Mouse (Mus musculus): ENCODE measurements around the gene Rab42. TPM values are rescaled to one million over a fixed set of nuclear protein-coding genes. Genes with fewer than 3 reads are reported as not detected.
A peak's percentile ranks its signal among the peaks of the same experiment; 100 is the strongest.
"Not testable (repeated sequence)": the region's sequence is repeated elsewhere in the genome, so short reads cannot be mapped to it uniquely, and the experiment has no call there.

Gene Rab42
- polyA plus RNA-seq, 1 experiment from 2014 or later, result 2.4 TPM

DNA sequence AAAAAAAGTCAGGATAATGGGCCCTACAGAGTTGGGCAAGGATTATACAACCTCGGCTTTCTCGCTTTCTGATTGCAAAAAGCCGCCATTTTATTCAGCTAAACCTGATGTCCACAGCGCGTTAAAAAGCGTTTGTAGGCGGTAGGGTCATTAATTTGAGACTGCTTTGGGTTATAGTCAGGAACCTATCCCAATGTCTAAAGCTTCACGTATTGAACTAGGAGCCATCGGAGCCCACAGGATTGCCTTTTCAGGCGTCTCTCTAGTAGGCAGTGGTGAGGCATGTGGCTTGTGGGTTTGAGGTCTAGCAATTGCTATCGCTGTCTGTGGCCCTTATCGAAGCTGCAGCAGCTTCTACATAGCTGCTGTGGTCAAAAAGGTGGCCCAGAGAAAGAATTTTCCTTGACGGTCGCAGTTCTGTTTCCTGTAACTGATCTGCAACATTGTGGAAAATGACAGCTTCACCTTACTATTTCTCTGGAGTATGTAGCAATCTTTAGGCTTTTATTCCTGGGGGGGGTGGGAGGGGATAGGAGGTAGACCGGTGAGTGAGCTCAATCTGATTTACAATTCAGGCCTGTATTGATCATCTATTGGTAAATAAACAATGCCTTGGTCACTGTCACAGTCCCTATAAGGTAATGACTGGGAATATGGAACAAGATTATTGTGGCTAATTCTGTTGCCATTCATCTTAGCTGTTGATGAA lies 6.1 kb upstream of the Rab42 start:
- Histone ChIP-seq H3K9me3 (replicated peaks; ENCODE audit: low read length) (no peaks in the 10 kb centered on the region), H3K27ac (peak overlapping the region; percentile 77), H3K27me3 (ENCODE audit: insufficient read depth, low read length) (no peaks in the 10 kb centered on the region), H3K36me3 (ENCODE audit: insufficient read depth, low read length) (peaks cover 22% of the 10 kb centered on the region), H3K4me2 (ENCODE audit: low read length) (peak overlapping the region; percentile 90), H3K4me3 (replicated peaks; ENCODE audit: low read depth, low read length) (peak overlapping the region; percentile 74), H3K9ac (ENCODE audit: low read depth, low read length) (peak overlapping the region; percentile 75), H3K4me1 (replicated peaks; ENCODE audit: insufficient read depth, low read length) (peaks cover 5% of the 10 kb centered on the region)
- under 1% methylated on average over 15 of the region's 15 CpGs for WGBS
- no peak for TF ChIP-seq CTCF (IDR thresholded peaks at IDR 0.05; ENCODE audit: low read depth)
- ATAC-seq (replicated peaks; ENCODE audit: low FRiP score, low read depth) (no peak), DNase-seq (ENCODE audit: low spot score) (peak; percentile 56)

GRCm38 (mm10) chr4:132308437-132309139 lies 5.4 kb upstream of the Rab42 start:
- Histone ChIP-seq H3K36me3 (ENCODE audit: insufficient read depth, low read length) (peaks cover 18% of the 10 kb centered on the region), H3K27ac (peak overlapping the region; percentile 77), H3K4me3 (replicated peaks; ENCODE audit: low read depth, low read length) (peak overlapping the region; percentile 74), H3K27me3 (ENCODE audit: insufficient read depth, low read length) (no peaks in the 10 kb centered on the region), H3K9me3 (replicated peaks; ENCODE audit: low read length) (no peaks in the 10 kb centered on the region), H3K4me1 (replicated peaks; ENCODE audit: insufficient read depth, low read length) (peaks cover 5% of the 10 kb centered on the region), H3K4me2 (ENCODE audit: low read length) (peak overlapping the region; percentile 90), H3K9ac (ENCODE audit: low read depth, low read length) (peak overlapping the region; percentile 75)
- WGBS, result under 1% methylated on average over 41 of the region's 41 CpGs
- ATAC-seq (replicated peaks; ENCODE audit: low FRiP score, low read depth) (peak; percentile 83), DNase-seq (ENCODE audit: low spot score) (peak; percentile 98)
- no peak for TF ChIP-seq CTCF (IDR thresholded peaks at IDR 0.05; ENCODE audit: low read depth)

- ATAC-seq (replicated peaks; ENCODE audit: low FRiP score, low read depth) (no peak), DNase-seq (ENCODE audit: low spot score) (no peak)
- no peak for TF ChIP-seq CTCF (IDR thresholded peaks at IDR 0.05; ENCODE audit: low read depth)
- Histone ChIP-seq H3K27ac (no peak overlapping the region), H3K4me3 (replicated peaks; ENCODE audit: low read depth, low read length) (no peak overlapping the region), H3K36me3 (ENCODE audit: insufficient read depth, low read length) (peaks cover 4% of the 10 kb centered on the region), H3K27me3 (ENCODE audit: insufficient read depth, low read length) (no peaks in the 10 kb centered on the region), H3K9ac (ENCODE audit: low read depth, low read length) (no peak overlapping the region), H3K9me3 (replicated peaks; ENCODE audit: low read length) (no peaks in the 10 kb centered on the region), H3K4me1 (replicated peaks; ENCODE audit: insufficient read depth, low read length) (peaks cover 5% of the 10 kb centered on the region), H3K4me2 (ENCODE audit: low read length) (no peak overlapping the region)
- WGBS, result 72% methylated on average over 6 of the region's 6 CpGs
These were observed 2.8 kb upstream of the Rab42 start for GRCm38 (mm10) chr4:132306004-132306403.

- Histone ChIP-seq H3K36me3 (ENCODE audit: insufficient read depth, low read length) (no peaks in the 10 kb centered on the region; the same call in 1 of the 2 replicates), H3K9ac (ENCODE audit: low read depth, low read length) (no peak overlapping the region), H3K27me3 (ENCODE audit: insufficient read depth, low read length) (no peaks in the 10 kb centered on the region), H3K4me2 (ENCODE audit: low read length) (no peak overlapping the region), H3K4me1 (replicated peaks; ENCODE audit: insufficient read depth, low read length) (peaks cover 5% of the 10 kb centered on the region), H3K4me3 (replicated peaks; ENCODE audit: low read depth, low read length) (no peak overlapping the region), H3K9me3 (replicated peaks; ENCODE audit: low read length) (no peaks in the 10 kb centered on the region), H3K27ac (no peak overlapping the region)
- 0 out of 2 replicates have a peak, but pooled peaks have one; percentile 9 for ATAC-seq (replicated peaks; ENCODE audit: low FRiP score, low read depth)
- TF ChIP-seq CTCF (IDR thresholded peaks at IDR 0.05; ENCODE audit: low read depth), result no peak
- 79% methylated on average over 8 of the region's 8 CpGs for WGBS
- no peak for DNase-seq (ENCODE audit: low spot score)
These were observed 2.1 kb upstream of the Rab42 start for GRCm38 (mm10) chr4:132305276-132305675.

- WGBS, result 38% methylated on average over 6 of the region's 6 CpGs
- TF ChIP-seq CTCF (IDR thresholded peaks at IDR 0.05; ENCODE audit: low read depth), result 0 out of 2 replicates have a peak, but pooled peaks have one; percentile 2
- not testable (repeated sequence) for ATAC-seq (replicated peaks; ENCODE audit: low FRiP score, low read depth)
These were observed 299 bp upstream of the Rab42 start for GRCm38 (mm10) chr4:132303484-132303883.

More at GRCm38 (mm10) chr4:132303484-132303883, 299 bp upstream of the Rab42 start:
- H3K9me3 ChIP-seq (replicated peaks; ENCODE audit: low read length); H3K36me3 ChIP-seq (ENCODE audit: insufficient read depth, low read length); H3K27me3 ChIP-seq (ENCODE audit: insufficient read depth, low read length); H3K27ac ChIP-seq; H3K4me1 ChIP-seq (replicated peaks; ENCODE audit: insufficient read depth, low read length); DNase-seq (ENCODE audit: low spot score): not testable (repeated sequence)
- Histone ChIP-seq H3K4me2 (ENCODE audit: low read length) (peak overlapping the region; percentile 61), H3K9ac (ENCODE audit: low read depth, low read length) (peak overlapping the region; percentile 57), H3K4me3 (replicated peaks; ENCODE audit: low read depth, low read length) (peak overlapping the region; percentile 36)

Measured in kidney, postnatal 0 days (tissue).